Mouse (Mus musculus) limb, embryonic 13.5 days (tissue): ENCODE data around the gene Fbln5. TPM values are rescaled to one million over a fixed set of nuclear protein-coding genes. Genes with fewer than 3 reads are reported as not detected.

ENCODE experiments used
- ATAC-seq: fragments of 200-750 bp; cut with Nextera tagmentation; 2 replicates; pipeline ENCODE4 v1.8.0; 2017; ENCODE audit warnings: low read depth, moderate number of reproducible peaks, moderate TSS enrichment; ENCODE audit not compliant: low FRiP score
- H3K27ac ChIP-seq: fragments of 300-500 bp; sonication (generic); 2 replicates; pipeline ENCODE4 v1.5.1; 2015; ENCODE audit warnings: inconsistent platforms, mild to moderate bottlenecking, moderate library complexity
- H3K27me3 ChIP-seq: fragments of 300-500 bp; sonication (generic); 2 replicates; pipeline ENCODE4 v1.6.1; 2015; ENCODE audit warnings: mild to moderate bottlenecking, inconsistent platforms
- H3K36me3 ChIP-seq: fragments of 300-500 bp; sonication (generic); 2 replicates; pipeline ENCODE4 v1.6.1; 2015; ENCODE audit warnings: inconsistent platforms, mild to moderate bottlenecking, moderate library complexity
- H3K4me1 ChIP-seq: fragments of 300-500 bp; sonication (generic); 2 replicates; pipeline ENCODE4 v1.6.1; 2015; ENCODE audit warnings: inconsistent platforms
- H3K4me2 ChIP-seq: fragments of 300-500 bp; sonication (generic); replicated peaks from 2 replicates; pipeline ENCODE4 v1.6.1; 2015; ENCODE audit warnings: inconsistent platforms, mild to moderate bottlenecking, moderate library complexity
- H3K4me3 ChIP-seq: fragments of 300-500 bp; sonication (generic); 2 replicates; pipeline ENCODE4 v1.5.1; 2015; ENCODE audit warnings: moderate library complexity, mild to moderate bottlenecking, inconsistent platforms
- H3K9ac ChIP-seq: fragments of 300-500 bp; sonication (generic); 2 replicates; pipeline ENCODE4 v1.6.1; 2015; ENCODE audit warnings: mild to moderate bottlenecking, inconsistent platforms
- H3K9me3 ChIP-seq: fragments of 300-500 bp; sonication (generic); 2 replicates; pipeline ENCODE4 v1.6.1; 2016; ENCODE audit warnings: inconsistent platforms
- WGBS: fragments of 180-500 bp; shearing (Covaris S2); methylation state at CpG from one replicate; pipeline ENCODE4 v1.1.7; 2015; 5-methylcytosine and 5-hydroxymethylcytosine counted together
- polyA plus RNA-seq: library from polyadenylated mRNA; unstranded; fragments of >200 nt; fragmentation: Nextera tagmentation; extraction: Ambion mirVana; gene quantifications from 2 replicates; pipeline ENCODE4 v1.2.1, GENCODE M21; 2015

Gene Fbln5
- polyA plus RNA-seq, 1 experiment from 2014 or later, result 102 TPM

- Histone ChIP-seq H3K27ac (no peak overlapping the region), H3K4me3 (no peak overlapping the region), H3K4me2 (no peak overlapping the region), H3K36me3 (peaks cover 27% of the 10 kb centered on the region), H3K27me3 (no peaks in the 10 kb centered on the region), H3K4me1 (peaks cover 8% of the 10 kb centered on the region), H3K9me3 (no peaks in the 10 kb centered on the region), H3K9ac (no peak overlapping the region)
- no peak for ATAC-seq
- 76% methylated on average over 3 of the region's 3 CpGs for WGBS
Observed at GRCm38 (mm10) chr12:101802445-101802844, 16.4 kb downstream of the Fbln5 start.

GRCm38 (mm10) chr12:101801744-101802143 is 17.1 kb downstream of the Fbln5 start:
- no peak overlapping the region for H3K27ac ChIP-seq
- H3K36me3 ChIP-seq, result peaks cover 27% of the 10 kb centered on the region
- H3K9me3 ChIP-seq, result no peaks in the 10 kb centered on the region
- 67% methylated on average over 5 of the region's 5 CpGs for WGBS
- peaks cover 8% of the 10 kb centered on the region for H3K4me1 ChIP-seq
- no peak overlapping the region for H3K4me2 ChIP-seq
- no peak overlapping the region for H3K4me3 ChIP-seq
- no peaks in the 10 kb centered on the region for H3K27me3 ChIP-seq
- H3K9ac ChIP-seq, result no peak overlapping the region
- no peak for ATAC-seq

- no peak overlapping the region for H3K9ac ChIP-seq
- no peaks in the 10 kb centered on the region for H3K27me3 ChIP-seq
- H3K4me3 ChIP-seq, result no peak overlapping the region
- no peak for ATAC-seq
- no peak overlapping the region for H3K4me2 ChIP-seq
- H3K9me3 ChIP-seq, result no peaks in the 10 kb centered on the region
- peaks cover 8% of the 10 kb centered on the region for H3K4me1 ChIP-seq
- no peak overlapping the region for H3K27ac ChIP-seq
- H3K36me3 ChIP-seq, result peaks cover 27% of the 10 kb centered on the region
- WGBS, result 78% methylated on average over 3 of the region's 3 CpGs
Observed at GRCm38 (mm10) chr12:101801051-101801450, 17.8 kb downstream of the Fbln5 start.

GRCm38 (mm10) chr12:101798189-101798922 is 20.5 kb downstream of the Fbln5 start:
- Histone ChIP-seq H3K9me3 (no peaks in the 10 kb centered on the region), H3K27me3 (no peaks in the 10 kb centered on the region), H3K4me1 (peaks cover 8% of the 10 kb centered on the region), H3K4me2 (no peak overlapping the region), H3K36me3 (peaks cover 19% of the 10 kb centered on the region), H3K4me3 (no peak overlapping the region), H3K27ac (peak overlapping the region; percentile 52; the same call in 1 of the 2 replicates), H3K9ac (no peak overlapping the region)
- 49% methylated on average over 7 of the region's 7 CpGs for WGBS
- ATAC-seq, result peak; percentile 57; the same call in 1 of the 2 replicates

GRCm38 (mm10) chr12:101794458-101794857 is 24.4 kb downstream of the Fbln5 start:
- H3K4me2 ChIP-seq, result no peak overlapping the region
- no peaks in the 10 kb centered on the region for H3K9me3 ChIP-seq
- H3K4me3 ChIP-seq, result no peak overlapping the region
- H3K27me3 ChIP-seq, result no peaks in the 10 kb centered on the region
- peaks cover 8% of the 10 kb centered on the region for H3K4me1 ChIP-seq
- WGBS, result 80% methylated on average over 3 of the region's 3 CpGs
- no peak overlapping the region for H3K27ac ChIP-seq
- H3K36me3 ChIP-seq, result no peaks in the 10 kb centered on the region
- no peak for ATAC-seq
- H3K9ac ChIP-seq, result no peak overlapping the region

- ATAC-seq, result no peak
- no peaks in the 10 kb centered on the region for H3K36me3 ChIP-seq
- no peak overlapping the region for H3K4me3 ChIP-seq
- WGBS, result 84% methylated on average over 5 of the region's 5 CpGs
- no peaks in the 10 kb centered on the region for H3K27me3 ChIP-seq
- H3K4me2 ChIP-seq, result no peak overlapping the region
- H3K4me1 ChIP-seq, result peaks cover 1% of the 10 kb centered on the region; the same call in 1 of the 2 replicates
- no peak overlapping the region for H3K9ac ChIP-seq
- no peak overlapping the region for H3K27ac ChIP-seq
- no peaks in the 10 kb centered on the region for H3K9me3 ChIP-seq
Observed at GRCm38 (mm10) chr12:101793221-101793621, 25.6 kb downstream of the Fbln5 start.

- no peak for ATAC-seq
- Histone ChIP-seq H3K36me3 (no peaks in the 10 kb centered on the region), H3K9me3 (no peaks in the 10 kb centered on the region), H3K4me2 (no peak overlapping the region), H3K9ac (no peak overlapping the region), H3K4me1 (no peaks in the 10 kb centered on the region), H3K27me3 (no peaks in the 10 kb centered on the region), H3K27ac (no peak overlapping the region), H3K4me3 (no peak overlapping the region)
- WGBS, result 89% methylated on average over 4 of the region's 4 CpGs
Observed at GRCm38 (mm10) chr12:101792684-101793083, 26.2 kb downstream of the Fbln5 start.

GRCm38 (mm10) chr12:101789767-101790166 is 29.1 kb downstream of the Fbln5 start:
- 87% methylated on average over 3 of the region's 3 CpGs for WGBS
- Histone ChIP-seq H3K36me3 (peaks cover 9% of the 10 kb centered on the region), H3K9me3 (0 out of 2 replicates have a peak, but pooled peaks cover 4% of the 10 kb centered on the region), H3K9ac (no peak overlapping the region), H3K27me3 (no peaks in the 10 kb centered on the region), H3K4me1 (no peaks in the 10 kb centered on the region), H3K4me2 (no peak overlapping the region), H3K4me3 (no peak overlapping the region), H3K27ac (no peak overlapping the region; the same call in 1 of the 2 replicates)
- no peak for ATAC-seq

- no peak overlapping the region for H3K4me2 ChIP-seq
- H3K9me3 ChIP-seq, result 0 out of 2 replicates have a peak, but pooled peaks cover 4% of the 10 kb centered on the region
- H3K27me3 ChIP-seq, result no peaks in the 10 kb centered on the region
- no peak for ATAC-seq
- H3K27ac ChIP-seq, result no peak overlapping the region
- no peak overlapping the region for H3K4me3 ChIP-seq
- H3K36me3 ChIP-seq, result peaks cover 9% of the 10 kb centered on the region
- H3K4me1 ChIP-seq, result no peaks in the 10 kb centered on the region
- H3K9ac ChIP-seq, result no peak overlapping the region
- 57% methylated on average over 3 of the region's 3 CpGs for WGBS
Observed at GRCm38 (mm10) chr12:101789250-101789649, 29.6 kb downstream of the Fbln5 start.

- no peak overlapping the region for H3K27ac ChIP-seq
- 53% methylated on average over 2 of the region's 2 CpGs for WGBS
- no peak overlapping the region for H3K4me2 ChIP-seq
- peaks cover 9% of the 10 kb centered on the region for H3K36me3 ChIP-seq
- 0 out of 2 replicates have a peak, but pooled peaks cover 4% of the 10 kb centered on the region for H3K9me3 ChIP-seq
- H3K4me1 ChIP-seq, result peaks cover 5% of the 10 kb centered on the region
- no peak overlapping the region for H3K4me3 ChIP-seq
- no peak for ATAC-seq
- no peaks in the 10 kb centered on the region for H3K27me3 ChIP-seq
- no peak overlapping the region for H3K9ac ChIP-seq
Observed at GRCm38 (mm10) chr12:101782787-101783186, 36.1 kb downstream of the Fbln5 start.

- ATAC-seq, result no peak
- 79% methylated on average over 5 of the region's 5 CpGs for WGBS
- Histone ChIP-seq H3K9me3 (0 out of 2 replicates have a peak, but pooled peaks cover 4% of the 10 kb centered on the region), H3K4me3 (no peak overlapping the region), H3K27me3 (no peaks in the 10 kb centered on the region), H3K4me1 (peaks cover 12% of the 10 kb centered on the region), H3K4me2 (no peak overlapping the region), H3K9ac (no peak overlapping the region), H3K36me3 (peaks cover 9% of the 10 kb centered on the region), H3K27ac (no peak overlapping the region)
Observed at GRCm38 (mm10) chr12:101780915-101781314, 37.9 kb downstream of the Fbln5 start.

- WGBS, result 26% methylated on average over 9 of the region's 9 CpGs
- peak; percentile 74 for ATAC-seq
- H3K36me3 ChIP-seq, result no peaks in the 10 kb centered on the region
- H3K4me3 ChIP-seq, result no peak overlapping the region
- peak overlapping the region; percentile 61; the same call in 1 of the 2 replicates for H3K27ac ChIP-seq
- H3K9ac ChIP-seq, result no peak overlapping the region
- 0 out of 2 replicates have a peak overlapping the region, but pooled peaks have one; percentile 9 for H3K4me2 ChIP-seq
- peaks cover 12% of the 10 kb centered on the region for H3K4me1 ChIP-seq
- no peaks in the 10 kb centered on the region for H3K9me3 ChIP-seq
- H3K27me3 ChIP-seq, result no peaks in the 10 kb centered on the region
Observed at GRCm38 (mm10) chr12:101777613-101778325, 41.1 kb downstream of the Fbln5 start.
